Mouse (Mus musculus) B cell, adult 2 months (primary cell): ENCODE measurements around the gene Gm37240.

ENCODE experiments used
- DNase-seq, 2 experiments: peaks; one replicate each; pipeline ENCODE4 v3.0.0; 2022

Gene Gm37240

DNA sequence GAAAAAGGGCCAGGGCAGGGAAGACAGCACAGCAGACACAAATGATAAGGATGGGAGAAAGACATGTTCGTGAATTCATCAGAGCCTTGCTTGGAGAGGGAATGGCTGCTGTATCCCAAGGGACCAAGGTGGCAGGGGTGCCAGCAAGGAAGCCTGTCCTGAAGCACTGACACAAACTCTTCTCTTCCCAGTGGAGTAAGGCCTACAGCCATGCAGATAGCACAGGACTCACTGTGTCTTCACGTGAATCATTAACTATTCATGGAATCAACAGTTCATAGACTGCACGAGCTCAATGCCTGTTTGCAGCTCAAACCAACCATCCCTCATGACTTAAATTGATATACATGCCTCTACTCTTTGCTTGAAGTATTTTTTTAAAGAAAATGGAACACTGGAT is 209.4 kb downstream of the Gm37240 start:
- no peak for DNase-seq

DNA sequence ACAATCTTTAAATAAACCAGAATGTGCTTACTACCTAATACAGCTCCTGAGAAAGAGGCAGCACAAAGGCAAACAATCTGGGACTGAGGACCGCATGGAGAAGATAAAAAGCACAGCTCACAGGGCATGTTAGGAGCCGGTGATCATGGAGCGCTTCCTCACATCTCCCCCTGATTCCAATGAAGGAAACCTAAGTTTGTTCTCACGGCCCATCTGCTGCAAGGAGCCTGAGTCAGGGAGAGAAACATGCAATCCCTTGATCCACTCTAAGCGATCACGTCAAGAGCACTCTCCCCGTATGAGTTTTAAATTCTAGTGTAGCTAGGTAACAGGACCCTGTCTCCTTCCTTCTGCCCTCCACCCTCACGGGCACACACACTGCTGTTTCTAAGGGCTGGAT is 210.2 kb downstream of the Gm37240 start:
- no peak for DNase-seq

DNA sequence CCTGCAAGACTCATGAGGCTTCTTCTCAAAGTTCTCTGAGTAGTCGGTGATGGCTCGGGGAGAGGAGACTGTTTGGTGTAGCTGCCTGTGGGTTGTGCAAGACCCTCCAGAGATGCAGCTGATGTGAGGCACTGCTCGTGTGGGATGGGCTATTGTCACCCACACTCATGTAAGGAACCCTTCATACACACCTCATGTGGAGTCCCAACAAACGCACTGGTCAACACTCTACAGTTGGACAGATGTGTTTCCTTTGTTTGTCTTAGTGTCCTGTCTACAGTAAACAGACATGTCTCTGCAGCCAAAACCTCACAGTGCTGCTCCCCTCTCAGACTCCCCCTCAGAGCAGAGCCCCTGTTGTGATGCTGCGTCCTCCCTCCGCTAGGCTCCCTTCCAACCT is 217.5 kb downstream of the Gm37240 start:
- DNase-seq: no peak

GRCm38 (mm10) chr3:85667683-85668082 is 219.6 kb downstream of the Gm37240 start:
- no peak for DNase-seq

DNA sequence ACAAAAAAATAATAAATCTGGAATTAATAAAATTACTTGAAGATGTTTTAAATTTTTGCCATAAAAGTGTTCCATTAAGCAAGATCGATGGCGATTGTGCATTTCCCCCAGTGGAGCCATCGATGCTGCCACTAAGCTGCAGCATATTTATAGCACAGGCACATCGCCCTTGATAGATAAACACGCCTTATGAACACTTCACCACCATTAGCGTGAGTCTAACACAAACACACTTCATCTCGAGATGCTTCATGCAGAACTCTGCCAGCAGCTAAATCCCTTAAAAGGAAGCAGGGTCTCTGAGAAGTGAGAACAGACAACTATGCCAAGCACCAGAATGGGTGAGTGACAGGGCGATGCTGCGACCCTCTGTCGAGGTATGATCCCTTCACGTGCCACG is 220.6 kb downstream of the Gm37240 start:
- DNase-seq: no peak

DNA sequence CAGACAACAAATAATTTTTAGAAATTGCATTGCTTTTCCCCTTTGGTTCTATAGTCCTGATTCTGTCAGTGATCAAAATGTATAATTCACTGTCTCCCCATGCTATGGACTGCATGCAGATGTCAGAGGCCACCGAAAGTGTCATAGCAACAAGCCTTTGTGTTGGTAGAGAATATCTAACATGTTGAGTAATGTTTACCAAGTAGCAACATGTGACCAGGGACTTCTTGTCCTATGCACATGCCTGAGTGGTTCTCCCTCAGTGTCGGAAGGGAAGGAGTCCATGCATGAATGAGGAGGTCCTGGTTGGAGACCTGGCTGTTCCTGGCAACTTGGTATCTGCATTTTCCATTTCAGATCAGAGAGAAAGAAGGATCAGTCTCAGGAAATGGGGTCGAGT is 221.2 kb downstream of the Gm37240 start:
- no peak for DNase-seq

DNA sequence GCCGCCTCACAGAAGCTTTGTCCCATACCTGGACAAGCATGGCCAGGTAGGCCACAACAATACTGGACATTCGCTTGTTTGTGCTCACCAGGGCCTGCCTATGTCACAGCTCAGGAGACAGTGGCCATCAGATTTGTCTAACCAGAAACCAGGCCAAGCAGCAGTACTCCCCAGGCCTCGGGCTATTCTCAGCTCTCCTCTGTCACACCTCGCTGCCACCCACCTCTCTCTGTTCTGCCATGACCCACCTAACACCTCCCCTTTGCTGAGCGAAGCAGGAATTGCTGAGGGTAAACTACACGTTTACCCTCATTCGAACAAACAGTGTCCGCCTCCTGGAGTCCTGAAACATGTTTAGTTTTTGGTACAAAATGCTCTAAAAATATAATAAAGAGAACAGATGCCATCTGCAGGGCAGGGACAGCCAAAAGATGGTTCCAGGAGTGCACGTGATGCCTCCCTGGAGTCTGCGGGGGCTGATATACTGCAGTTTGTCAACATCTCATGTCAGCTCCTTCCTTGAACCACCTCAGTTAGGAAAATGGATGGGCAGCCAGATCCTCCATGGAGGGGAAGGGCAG is 222.6 kb downstream of the Gm37240 start:
- DNase-seq: no peak

DNA sequence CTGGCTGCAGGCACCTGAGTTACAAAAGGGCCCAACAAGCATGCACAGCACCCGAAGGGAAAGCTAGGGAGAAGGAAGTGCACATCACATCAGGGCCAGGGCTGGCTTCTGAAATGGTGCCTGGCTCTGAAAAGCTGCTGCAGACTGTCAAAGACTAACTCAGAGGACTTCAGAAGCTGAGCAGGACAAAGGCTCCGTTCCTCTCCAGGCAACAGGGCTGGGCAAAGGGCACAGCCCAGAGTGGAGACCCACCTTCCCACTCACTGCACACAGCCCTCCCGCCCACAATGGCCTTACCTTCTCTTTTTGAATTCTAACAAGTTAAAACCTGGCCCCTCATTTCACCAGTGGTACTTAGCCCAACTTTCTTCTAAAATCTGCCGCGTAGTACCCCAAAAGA is 223.5 kb downstream of the Gm37240 start:
- DNase-seq: no peak

DNA sequence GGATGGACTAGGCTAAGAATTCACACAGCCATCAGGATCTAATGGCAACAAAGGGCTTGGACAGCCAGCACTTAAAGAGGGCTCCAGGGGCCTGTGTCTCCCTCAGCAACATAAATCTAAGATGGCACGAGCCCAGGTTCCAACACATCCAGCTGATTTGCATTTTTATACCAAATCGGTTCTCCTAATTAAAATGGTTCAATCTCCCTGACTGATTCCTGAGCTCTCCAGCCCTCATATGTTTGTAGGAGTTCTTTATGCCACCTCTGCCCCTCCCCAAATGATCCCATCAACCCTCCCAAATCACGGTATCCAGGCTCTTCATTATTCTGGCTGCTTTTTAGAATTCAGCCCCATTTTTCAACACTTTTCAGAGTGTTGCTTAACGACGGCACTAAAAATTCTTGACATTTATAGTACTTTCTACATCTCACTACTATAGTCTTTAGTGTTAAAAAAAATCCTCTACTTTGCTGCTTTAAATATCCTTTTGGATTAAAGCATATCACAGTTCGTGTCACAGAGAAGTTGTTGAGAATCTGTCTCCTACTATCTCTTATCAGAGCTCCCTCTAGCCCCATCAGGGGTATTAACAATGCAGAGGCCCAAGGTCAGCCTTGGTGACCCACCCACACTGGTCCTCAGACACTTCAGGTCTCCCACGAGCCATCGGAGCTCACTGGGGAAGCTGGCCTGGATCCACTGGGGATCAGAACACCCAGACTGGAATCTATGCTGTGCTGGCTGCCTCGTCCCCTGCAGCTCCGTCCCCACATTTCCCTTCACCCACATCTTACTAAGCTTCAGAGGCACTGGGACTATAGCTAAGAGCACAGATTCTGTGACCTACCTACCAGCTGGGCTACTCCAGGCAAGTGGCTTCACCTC is 225.1 kb downstream of the Gm37240 start:
- no peak for DNase-seq

GRCm38 (mm10) chr3:85659681-85660080 is 227.6 kb downstream of the Gm37240 start:
- DNase-seq: no peak

GRCm38 (mm10) chr3:85655538-85655937 is 231.8 kb downstream of the Gm37240 start:
- DNase-seq: no peak

DNA sequence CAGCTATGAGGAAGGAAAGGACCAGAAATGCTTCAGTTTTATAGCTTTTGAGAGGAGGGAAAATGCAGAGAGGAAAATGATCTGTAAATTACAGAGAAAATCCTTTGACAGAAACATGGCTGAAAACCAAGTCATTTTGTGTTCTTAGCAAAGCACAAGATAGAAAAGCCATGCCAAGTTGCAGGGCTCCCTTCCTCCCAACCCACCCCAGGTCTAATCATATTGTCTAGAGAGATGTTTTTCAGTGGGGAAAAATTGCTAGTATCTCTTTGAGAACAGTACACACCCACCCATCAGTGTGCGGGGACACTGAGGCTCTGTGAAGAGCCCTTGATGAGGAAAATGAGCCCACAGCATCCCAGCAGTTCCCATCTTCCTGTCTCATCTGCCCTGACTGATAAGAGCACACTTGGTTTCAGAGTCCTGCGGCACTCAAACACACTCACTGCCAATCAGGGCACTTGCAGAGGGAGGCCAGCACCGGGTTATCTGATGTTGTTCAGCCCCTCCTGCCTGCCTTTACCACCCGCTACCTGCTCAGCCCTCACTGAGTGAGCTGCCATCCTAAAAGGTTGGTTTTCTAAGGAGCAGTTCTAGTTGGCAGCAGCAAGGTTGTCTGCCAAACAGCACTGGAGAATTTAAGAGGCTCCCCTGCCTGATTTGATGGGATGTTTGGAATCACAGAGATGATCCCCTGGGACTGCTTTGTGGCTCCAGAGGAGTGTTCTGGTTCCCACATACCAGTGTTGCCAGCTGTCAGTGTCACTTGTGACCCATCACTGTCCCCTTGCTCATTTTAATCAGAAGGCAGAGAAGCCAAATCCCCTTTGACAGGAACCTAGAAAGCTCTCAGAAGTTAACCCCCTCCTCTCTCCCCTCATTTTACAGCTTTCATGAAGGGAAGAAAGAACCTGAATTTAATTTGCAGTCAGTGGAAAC is 234.3 kb downstream of the Gm37240 start:
- DNase-seq: no peak

DNA sequence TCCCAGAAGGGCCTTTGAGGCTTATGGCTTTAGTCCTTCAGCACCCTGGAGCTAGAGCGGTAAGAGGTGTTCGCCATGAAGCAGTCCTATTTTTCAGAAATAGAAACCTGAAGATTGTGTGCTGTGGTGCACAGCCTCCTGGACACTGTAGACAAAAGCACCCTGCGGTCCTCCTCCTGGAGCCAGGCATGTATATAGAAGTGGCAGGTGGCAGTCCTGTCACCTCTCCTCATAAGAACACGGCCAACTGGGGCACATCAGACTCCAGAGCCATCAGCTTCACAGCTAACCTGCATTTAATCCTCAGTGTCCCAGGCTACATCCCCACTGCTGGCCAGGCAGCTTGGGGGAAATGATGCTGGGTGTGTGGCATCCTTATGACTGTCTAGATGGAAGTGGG is 238.1 kb downstream of the Gm37240 start:
- DNase-seq: no peak

DNA sequence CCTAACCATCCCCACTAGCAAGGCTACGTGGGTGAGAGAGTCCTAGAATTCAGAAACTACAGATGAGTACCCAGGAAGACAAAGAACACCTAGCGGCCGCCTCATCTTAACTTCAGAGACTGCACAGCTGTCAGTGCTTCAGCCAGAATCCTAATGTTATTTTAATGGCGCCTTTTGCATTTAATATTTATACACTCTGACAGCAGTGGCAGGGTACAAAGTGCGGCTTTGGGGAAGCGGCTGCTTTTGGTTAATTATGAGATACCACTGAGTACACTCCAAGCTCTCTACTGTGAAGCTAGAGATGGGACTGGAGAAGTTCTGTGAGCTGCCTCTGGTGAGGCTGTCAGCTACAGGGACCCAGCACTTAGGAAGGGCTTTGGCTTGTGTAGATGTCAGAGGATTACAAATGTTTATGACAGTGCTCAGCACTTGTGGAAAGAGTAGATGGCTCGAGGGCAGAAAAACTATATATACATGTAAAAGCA is 241.8 kb downstream of the Gm37240 start:
- no peak for DNase-seq

GRCm38 (mm10) chr3:85644814-85645213 is 242.5 kb downstream of the Gm37240 start:
- DNase-seq: no peak

- DNase-seq: no peak
These were observed 245.6 kb downstream of the Gm37240 start for GRCm38 (mm10) chr3:85641751-85642150.

DNA sequence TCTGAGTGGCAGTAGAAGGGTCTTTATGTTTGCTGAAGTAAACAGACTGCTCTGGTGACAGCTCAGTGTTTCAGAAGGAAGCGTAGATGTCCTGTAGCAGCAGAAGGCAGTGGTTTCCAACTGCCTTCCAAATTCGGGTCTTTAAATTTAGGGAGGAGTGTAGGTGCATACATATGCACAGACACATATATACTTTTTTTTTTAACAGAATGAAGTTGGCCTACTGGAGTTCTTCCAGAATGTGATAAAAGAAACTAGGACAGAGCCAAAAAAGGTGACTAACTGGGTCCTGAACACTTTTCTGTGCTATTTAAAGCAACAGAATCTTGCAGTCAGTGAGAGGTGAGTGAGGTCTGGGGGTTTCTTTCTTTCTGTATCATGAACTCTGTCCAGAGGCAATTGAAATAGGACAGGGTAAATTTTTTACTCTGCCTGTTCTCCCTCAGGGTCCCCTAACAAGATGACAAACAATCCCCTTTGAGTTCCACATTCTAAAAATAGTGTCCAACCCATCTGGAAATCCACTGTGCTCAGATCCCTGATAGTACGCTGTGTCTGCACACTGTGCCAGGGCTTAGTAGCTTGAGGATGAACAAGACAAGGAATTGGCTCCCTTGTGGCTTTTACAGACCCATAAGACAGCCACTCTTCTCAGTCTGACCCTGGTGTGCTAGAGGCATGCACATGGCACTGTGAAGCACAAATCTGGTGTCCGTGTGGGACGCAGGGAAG is 250.4 kb downstream of the Gm37240 start:
- no peak for DNase-seq

GRCm38 (mm10) chr3:85635591-85635990 is 251.7 kb downstream of the Gm37240 start:
- DNase-seq: no peak

GRCm38 (mm10) chr3:85635126-85635419 is 252.2 kb downstream of the Gm37240 start:
- no peak for DNase-seq

GRCm38 (mm10) chr3:85634389-85635125 is 252.8 kb downstream of the Gm37240 start:
- DNase-seq: no peak

DNA sequence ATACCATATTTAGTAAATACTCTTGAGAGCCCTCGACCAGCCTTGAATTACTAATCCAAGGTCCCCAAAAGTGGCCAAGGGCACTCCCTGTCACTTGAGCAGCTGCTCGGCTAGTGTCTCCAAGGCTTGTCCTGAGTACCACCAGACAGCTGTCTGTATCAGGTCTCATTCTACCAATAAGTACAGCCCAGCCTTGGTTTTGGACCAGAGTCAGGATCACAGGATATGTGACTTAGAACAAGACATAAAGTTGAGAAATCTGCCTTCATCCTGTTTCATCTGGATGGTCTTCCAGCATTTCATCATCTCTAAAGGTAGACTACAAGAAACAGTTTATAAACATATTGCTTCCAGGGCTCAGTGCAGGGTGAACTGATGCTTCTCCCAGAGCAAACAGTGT is 253.6 kb downstream of the Gm37240 start:
- no peak for DNase-seq

DNA sequence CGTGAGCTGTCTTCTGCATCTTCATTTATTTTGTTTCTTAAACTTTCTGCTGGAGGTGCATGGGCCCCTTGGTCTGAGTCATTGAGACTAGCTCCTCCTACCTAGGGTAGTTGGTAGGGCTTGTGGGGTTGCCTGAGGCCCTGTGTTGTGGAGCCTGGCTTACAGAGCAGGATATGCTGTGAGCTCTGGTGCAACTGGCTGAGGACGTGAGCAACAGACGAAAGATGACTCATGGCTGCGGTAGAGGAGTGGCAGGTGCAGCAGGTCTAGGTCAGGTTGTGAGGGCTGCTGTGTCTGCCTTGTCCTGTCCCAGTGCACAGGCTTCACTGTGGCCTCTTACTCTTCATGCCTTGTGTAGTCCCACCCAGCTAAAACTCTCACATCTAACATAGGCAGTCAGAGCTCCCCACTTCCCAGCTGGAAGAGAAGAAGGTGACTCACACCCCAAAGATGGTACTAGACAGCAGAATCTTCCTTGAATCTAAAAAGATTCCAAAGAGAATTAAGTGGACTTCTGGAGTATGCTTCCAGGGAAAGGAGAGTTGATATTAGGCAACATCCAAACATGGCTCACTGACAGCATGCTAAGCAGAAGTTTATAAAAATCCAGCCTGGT is 257.3 kb downstream of the Gm37240 start:
- no peak for DNase-seq
